Mouse (Mus musculus) right cerebral cortex, adult 2 months (tissue): Measurements from ENCODE around the gene Acsm2.
"Not testable (repeated sequence)": the region's sequence is repeated elsewhere in the genome, so short reads cannot be mapped to it uniquely, and the experiment has no call there.

Source experiments
- DNase-seq, 2 experiments: peaks; one replicate each; pipeline ENCODE4 v3.0.0; 2021 to 2022; ENCODE audit warnings: low spot score in 2 of 2

The Acsm2 gene

GRCm38 (mm10) chr7:119562476-119562875 lies 8.3 kb downstream of the Acsm2 start:
- DNase-seq, result not testable (repeated sequence)

- DNase-seq, result no peak
Measured at GRCm38 (mm10) chr7:119594530-119595107, 40.5 kb downstream of the Acsm2 start.

GRCm38 (mm10) chr7:119595306-119595705 lies 41.2 kb downstream of the Acsm2 start:
- no peak for DNase-seq

- no peak for DNase-seq
Measured at GRCm38 (mm10) chr7:119596536-119596935, 42.4 kb downstream of the Acsm2 start.

- no peak for DNase-seq
Measured at GRCm38 (mm10) chr7:119601195-119601953, 47.2 kb downstream of the Acsm2 start.

- DNase-seq, result no peak
Measured at GRCm38 (mm10) chr7:119601954-119602317, 47.8 kb downstream of the Acsm2 start.

- DNase-seq, result no peak
Measured at GRCm38 (mm10) chr7:119604903-119605483, 50.9 kb downstream of the Acsm2 start.

GRCm38 (mm10) chr7:119605926-119606663 lies 52.0 kb downstream of the Acsm2 start:
- DNase-seq, result no peak

GRCm38 (mm10) chr7:119606664-119607076 lies 52.5 kb downstream of the Acsm2 start, which contains the start of gene Acsm1:
TSS of gene Acsm1 (plus strand) at chr7:119607026.
- DNase-seq, result no peak

- no peak for DNase-seq
Measured at GRCm38 (mm10) chr7:119607796-119608515, 53.8 kb downstream of the Acsm2 start.

- DNase-seq, result no peak
Measured at GRCm38 (mm10) chr7:119616531-119616930, 62.4 kb downstream of the Acsm2 start.

- no peak for DNase-seq
Measured at GRCm38 (mm10) chr7:119617593-119617992, 63.5 kb downstream of the Acsm2 start.

GRCm38 (mm10) chr7:119618209-119618935 lies 64.2 kb downstream of the Acsm2 start:
- no peak for DNase-seq

GRCm38 (mm10) chr7:119620157-119620556 lies 66.0 kb downstream of the Acsm2 start:
- DNase-seq, result no peak

GRCm38 (mm10) chr7:119638773-119639172 lies 84.6 kb downstream of the Acsm2 start:
- no peak for DNase-seq

GRCm38 (mm10) chr7:119642307-119642706 lies 88.2 kb downstream of the Acsm2 start:
- no peak for DNase-seq
